Mouse (Mus musculus) G1E (cell line): ENCODE measurements around the gene Atg7.

Source experiments
- CTCF ChIP-seq: IDR thresholded peaks from 2 replicates; pipeline ENCODE4 v1.5.1; 2012; ENCODE audit warnings: low read depth, low read length, inconsistent platforms, mixed read lengths
- TAL1 ChIP-seq: conservative IDR thresholded peaks from 2 replicates; pipeline ENCODE4 v1.6.1; 2012; ENCODE audit warnings: low read depth, low read length, inconsistent platforms, mixed read lengths

- no peak for TF ChIP-seq TAL1
- no peak for TF ChIP-seq CTCF
Measured at GRCm38 (mm10) chr6:114873808-114874137, 230.9 kb downstream of the Atg7 start.
